Mouse (Mus musculus) retina, adult 2 months (tissue): Measurements from ENCODE around the gene Pif1.

Source experiments
- DNase-seq: peaks from one replicate; pipeline ENCODE4 v3.0.0-alpha.2; 2012; ENCODE audit warnings: low read depth, low spot score

Gene Pif1

DNA sequence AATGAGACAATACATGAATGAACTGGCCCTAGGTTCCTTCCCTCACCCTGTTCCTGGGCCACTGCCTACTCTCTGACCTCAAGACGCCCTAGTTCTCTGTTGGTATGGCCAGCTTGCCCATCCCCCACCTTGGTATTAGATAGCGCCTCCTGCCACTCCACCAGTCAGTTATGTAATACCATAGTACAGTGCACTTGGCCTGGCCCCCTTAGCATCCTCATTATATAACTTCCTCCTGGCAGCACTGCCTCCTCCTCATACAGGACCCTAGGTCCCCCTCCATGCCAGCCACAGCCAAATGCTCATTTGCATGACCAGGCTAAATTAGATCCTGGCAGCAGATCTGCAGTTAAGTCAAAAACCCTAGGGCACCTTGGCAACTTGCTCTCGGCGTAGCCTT is 25.9 kb upstream of the Pif1 start:
- no peak for DNase-seq

DNA sequence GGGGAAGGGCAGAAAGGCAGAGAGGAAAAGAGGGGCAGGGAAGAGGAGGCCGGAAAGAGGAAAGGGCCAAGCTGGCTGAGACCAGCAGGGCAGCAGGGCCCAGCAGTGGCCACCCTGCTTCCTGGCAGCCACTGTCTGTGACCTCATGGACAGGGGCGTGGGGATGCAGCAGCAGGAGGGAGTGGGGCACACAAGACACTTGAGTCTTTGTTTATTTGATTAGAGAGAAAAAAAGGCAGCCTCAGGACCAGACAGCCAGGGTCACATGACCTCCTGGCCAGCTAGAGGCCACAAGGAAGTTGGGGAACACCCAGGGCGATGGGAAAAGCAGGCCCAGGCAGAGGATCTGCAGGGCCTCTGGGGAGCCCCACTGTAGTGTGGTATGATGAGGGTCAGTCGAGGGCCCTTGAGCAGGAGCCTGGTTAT is 24.9 kb upstream of the Pif1 start:
- no peak for DNase-seq

DNA sequence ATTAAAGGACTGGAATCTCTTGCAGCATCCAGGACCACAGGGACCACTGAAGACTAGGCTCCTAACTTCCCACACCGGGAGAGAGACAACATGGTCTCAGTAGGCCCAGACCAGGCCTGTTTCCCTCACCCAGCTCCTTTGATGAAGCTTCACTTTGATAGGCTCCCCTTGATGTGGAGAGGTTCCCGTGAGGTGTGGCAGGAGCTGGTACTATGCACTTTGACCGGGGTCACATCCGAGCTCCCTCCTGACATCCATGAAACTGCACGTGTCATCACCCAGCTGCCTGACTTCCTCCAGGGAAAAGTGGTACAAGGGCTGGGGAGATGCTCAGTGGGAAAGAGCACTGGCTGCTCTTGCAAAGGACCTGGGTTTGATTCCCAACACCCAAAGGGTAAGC is 23.9 kb upstream of the Pif1 start:
- DNase-seq = no peak

DNA sequence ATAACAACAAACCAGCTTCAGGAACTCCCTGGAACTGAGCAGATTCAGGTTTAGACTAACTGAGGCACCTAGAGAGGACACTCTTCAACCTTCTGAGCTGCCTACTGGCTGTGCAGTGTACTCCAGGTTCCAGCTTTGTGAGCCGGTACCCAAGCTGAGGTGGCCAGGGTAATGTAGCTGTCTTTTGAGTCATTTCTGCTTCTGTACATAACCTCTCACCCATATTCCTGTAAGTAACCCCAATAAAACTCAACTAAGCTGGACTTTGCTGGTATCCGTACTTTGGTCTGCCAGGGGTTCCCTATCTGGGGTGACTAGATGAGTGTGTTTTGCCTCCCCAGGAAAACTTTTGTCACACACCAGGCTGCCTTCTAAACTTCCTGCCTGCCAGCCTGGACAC is 22.3 kb upstream of the Pif1 start:
- DNase-seq = no peak

DNA sequence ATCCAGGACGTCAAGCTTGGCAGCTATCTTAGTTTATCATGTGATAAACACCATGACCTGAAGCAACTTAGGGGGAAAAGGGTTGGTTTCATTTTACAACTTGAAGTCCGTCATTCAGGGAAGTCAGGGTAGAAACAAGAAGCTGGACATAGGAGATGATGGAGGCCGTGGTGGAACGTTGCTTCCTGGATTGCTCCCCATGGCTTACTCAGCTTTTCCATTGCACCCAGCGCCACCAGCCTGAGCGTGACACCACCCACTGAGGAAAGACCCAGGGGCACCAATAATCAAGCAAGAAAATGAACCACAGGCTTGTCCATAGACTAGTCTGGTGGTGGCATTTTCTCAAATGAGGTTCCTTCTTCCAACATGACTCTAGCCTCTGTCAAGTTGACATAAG is 18.2 kb upstream of the Pif1 start:
- no peak for DNase-seq

DNA sequence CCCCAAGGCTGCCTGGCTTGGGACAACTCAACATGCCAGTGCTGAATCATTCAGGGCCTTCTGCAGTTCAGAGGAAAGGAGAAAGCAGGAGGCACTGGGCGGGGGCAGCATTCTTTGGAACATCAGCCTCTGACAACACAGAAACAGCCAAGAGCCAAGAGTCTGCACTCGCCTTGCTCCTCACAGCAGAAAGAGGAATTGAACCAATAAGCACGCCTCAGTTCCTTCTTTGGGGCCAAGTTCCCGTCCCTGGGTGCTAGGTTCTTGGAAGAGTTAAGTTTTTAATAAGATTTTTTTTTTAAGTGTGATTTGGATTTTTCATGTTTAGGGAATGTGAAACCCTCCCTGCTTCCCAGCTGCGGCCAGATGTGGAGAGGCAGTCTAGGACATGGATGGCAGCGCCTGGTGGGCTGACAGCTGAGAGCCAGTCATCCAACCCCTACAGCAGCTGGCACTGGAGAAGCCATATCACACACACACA is 17.4 kb upstream of the Pif1 start:
- DNase-seq = no peak

DNA sequence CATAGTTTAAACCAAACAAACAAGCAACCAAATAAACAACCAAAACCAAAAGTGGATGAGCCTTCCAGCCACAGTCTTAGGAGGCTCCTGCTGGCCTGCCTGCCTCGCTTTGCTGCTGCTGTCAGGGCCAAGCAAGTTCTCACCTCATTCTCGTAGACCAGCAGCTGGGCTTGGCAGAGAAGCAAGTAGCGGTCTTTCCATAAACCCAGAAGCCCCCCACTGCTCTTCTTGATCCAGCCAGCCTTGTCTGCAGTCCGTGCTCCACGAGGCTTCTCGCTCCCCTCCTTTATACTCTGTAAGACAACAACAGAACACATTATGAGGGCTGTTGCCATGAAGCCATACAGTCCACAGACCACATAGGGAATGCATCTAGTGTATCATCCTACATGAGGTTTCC is 14.1 kb upstream of the Pif1 start:
- no peak for DNase-seq

DNA sequence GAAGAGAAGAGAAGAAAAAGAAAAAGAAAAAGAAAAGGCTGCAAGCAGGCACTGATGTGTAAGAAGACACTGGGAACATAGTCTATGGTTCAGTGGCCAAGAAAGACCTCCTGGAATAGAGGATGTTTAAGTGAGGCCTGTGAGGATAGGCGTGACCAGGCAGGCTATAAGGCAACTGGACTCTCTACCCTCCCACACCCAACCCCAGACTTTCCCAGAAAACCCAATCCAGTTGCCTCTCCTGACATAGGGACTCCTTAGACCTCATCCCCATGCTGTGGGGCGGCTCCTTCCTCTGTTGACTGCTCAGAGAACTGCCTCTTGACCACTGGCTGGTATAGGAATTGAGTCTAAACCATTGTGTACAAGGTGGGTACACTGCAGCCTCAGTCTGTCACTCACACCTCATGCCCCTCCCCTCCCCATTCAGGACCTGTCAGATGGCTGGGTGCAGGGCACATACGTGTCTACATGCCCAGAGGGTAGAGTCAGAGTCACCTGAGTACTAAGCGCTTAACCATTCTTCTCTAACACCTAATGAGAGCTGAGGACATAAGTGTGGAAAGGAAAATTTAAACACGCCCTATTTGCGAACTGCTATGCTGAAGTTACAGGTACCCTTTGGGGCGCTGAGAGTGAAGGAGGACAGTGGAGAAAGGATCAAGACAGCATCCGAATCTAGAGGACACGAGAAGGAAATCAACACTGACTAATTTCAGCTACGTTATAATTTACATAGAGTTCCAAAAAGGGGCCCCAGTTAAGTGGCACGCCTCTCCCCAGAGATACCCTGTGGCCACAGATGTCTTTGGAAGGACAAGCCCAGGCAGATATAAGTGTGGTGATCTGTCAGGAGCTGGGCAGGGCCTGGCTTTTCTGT is 12.2 kb upstream of the Pif1 start:
- no peak for DNase-seq

DNA sequence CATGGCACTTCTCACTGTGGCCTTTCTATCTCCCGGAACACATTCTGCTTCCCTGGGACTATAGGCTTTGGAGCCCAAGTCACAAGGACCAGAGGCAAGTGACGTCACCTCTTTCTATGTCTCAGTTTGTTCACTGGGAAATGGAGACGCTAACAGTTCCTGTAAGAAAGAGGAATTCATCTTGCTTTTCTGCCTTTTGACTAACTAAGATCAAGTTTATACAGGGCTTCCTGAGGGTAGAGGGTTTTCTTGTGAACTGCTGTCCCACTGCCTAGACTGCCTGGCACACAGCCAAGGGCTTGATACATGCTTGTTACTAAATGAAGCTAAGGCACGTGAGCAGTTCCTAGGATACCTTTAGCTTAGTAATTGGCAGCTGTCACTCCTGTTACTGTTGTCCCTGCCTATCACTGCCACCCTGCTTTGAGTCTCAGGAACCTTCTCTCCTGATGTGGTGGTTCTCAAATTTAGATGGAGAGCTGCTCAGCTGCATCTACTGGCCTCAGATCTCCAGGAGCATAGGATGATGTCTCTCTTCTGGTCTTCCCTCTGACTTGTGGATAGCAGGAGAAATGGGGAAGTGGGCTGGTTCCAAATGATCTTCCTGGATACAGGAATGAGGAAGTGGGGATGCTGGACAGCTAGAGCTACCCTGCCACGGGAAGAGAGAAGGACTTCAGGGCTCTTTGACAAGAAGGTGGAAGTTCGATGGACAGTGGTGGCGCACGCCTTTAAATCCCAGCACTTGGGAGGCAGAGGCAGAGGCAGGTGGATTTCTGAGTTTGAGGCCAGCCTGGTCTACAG is 11.4 kb upstream of the Pif1 start:
- no peak for DNase-seq

DNA sequence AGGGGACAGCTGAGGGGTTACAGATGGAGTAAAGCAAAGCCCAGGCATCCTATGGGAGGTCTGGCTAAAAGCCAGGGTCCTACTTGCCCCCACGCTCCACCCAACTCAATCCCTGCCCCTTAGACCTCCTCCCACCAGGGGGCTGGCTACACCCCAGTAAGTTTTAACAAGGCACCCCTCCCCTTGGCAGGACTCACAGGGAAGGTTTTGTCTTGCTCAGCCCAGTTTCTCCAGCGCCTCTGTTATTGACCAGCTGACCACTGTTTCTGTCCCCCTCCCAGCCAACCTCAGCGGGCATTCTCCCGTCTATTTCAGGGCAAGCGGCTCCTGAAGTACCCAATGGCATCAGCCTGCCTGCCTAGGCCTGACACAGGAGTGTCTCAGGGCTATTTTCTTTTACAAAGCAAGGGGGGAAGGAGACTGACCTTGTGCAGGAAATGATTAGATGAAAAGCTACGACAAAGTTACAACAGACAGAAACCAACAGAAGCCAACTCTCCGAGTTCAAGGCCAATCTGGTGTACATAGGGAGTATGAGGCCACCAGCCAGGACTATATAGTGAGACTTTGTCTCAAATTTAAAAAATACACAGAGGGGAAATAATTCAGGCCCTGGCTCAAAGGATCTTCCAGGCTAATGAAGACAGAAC is 10.0 kb upstream of the Pif1 start:
- no peak for DNase-seq

DNA sequence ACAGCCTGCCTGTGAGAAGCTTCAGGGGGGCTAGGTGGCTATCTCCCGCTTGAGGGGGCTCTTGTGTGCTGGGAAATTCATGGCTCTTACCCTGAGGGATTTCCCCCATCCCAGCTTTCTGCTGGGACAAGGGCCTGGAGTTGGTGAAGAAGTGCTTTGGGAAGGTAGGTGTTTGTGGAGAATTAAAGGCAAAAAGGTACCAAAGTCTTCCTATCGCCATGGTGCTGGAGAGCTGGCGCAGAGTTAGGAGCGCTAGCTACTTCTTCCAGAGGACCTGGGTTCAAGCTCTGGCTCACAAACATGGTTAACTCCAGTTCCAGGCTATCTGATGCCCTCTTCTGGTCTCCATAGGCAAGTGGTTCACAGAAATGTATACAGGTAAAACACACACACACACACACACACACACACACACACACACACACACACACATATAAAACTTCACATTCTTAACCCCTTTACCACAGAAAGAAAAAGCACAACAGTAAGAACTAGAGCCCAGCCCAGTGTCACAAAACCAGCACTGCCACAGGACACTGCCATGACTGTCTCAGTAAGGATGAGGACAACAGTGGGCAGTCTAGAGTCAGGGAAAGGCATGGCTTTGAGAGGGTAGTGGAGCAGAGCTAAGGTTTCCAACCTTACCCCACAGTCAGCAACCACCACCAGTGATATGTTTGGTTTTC is 9.3 kb upstream of the Pif1 start:
- no peak for DNase-seq

DNA sequence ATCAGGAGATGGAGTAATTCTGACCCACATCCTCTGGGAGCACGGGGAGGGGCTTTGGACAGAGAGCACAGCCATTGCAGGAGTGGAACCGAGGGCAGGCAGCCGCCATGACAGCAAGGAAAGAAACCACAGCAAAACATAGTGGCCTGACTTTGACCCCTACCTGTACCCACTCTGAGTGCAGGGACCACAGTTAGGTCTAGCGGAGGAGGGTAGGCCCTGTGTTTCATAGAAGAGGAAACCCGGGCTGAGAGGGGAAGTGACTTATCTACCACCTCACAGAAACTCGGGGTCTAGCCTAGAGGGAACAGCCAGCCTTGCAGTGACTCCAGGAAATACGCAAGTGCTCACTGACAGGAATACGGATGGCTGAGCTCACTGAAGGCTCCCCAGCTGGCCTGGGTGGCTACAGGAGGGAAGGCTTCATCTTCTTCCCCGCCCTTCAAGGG is 8.1 kb upstream of the Pif1 start:
- DNase-seq = no peak

DNA sequence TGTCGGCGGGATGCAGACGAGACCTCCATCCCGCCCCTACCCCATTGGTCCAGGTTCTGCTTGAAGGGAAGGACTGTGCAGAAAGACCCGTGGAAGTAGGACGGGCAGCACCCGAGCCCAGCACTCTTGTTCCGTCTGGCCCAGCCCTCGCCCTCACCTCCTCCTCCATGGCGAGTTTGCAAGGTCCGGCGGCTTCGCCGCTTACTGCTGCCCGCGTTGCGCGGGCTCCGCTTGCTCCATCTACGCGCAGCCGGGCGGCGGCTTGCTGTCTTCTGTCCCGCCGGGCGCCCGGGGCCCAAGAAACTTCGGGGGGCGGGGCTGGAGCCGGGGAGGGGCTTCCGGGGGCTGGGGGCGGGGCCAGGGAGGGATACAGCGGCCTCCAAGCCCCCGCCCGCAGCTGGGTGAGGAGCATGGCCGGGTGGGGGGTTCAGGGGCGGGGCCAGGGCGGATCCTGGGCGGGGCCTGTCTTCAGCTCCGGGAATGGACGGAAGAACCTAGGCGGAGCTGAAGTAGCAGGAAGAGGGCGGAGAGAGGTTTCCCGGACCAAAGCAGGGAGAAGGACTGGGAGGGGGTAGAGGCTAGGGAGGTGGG is 7.1 kb upstream of the Pif1 start, which contains the start of gene Plekho2:
Gene Plekho2 (minus strand): TSS at position 260 of the 591 bp plus-strand sequence.
- peak; percentile 69 for DNase-seq

DNA sequence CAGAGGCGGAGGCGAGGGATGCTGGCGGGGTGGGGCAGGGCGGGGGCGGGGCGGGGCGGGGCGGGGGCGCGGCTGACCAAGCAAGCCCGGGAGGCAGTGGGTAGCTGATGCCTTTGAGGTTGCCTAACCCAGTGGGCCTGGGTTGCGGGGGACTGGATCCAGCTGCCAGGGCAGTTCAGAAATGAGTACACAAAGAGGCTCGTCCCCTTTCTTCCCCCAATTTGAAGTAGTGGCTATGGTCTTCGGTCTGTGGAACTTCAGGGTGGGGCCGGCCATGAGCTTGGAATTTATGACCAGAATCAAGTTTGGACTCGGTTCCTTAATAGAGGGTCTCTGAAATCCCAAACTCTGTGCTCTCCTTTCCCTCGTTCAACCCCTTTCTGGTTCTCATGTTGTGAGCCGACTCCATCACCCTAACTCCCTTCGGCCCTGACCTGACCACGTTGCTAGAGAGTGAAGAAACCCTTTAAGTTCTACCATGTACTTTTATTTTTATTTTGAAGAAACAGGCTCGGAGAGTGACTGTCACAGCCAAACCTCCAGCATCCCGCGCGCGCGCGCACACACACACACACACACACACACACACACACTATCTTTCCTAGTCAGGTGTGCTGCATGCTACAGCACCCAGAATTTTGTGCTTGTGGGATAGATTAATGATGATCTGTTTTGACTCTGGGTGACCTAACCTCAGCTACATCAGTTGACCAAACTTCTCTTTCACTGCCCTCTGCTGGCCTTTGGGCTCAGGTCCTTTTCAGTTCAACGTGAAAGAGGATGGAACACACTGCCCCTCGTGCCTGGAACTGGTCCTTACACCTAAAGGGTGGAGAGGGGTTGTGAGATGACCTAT is 6.3 kb upstream of the Pif1 start:
- DNase-seq = peak; percentile 66

DNA sequence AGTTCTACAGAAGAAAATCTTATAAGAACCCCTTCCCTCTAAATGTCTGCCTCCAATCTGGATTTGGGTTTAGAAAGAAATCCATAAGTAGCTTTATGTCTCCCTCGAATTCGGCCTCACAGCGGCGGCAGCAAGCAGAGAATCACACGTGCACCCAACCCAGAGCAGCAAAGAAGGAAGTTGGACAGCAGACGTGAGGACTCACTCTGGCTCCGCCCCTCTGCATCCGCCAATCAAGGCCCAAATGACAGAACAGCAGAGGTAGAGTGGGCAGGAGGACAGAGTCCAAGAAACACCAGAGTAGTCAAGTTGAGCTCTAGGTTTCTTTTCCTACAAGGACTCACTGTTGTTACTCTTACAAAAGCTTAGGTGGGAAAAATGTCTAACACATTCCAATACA is 3.9 kb upstream of the Pif1 start:
- no peak for DNase-seq

DNA sequence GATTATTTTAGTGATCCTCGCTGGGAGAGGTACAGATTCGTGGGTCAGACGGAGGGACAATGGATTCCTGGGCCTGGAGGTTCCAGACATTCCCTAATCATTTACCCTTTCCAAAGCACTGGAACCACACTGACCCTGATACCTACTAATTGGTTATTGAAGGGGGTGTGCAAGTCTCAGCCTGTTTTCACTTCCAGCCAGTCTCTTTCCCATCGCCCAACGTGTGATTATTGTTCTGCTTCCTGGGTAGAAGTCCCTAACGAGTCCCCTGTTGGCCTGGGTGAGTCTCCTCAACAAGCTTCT is 261 bp downstream of the Pif1 start:
- DNase-seq = no peak

DNA sequence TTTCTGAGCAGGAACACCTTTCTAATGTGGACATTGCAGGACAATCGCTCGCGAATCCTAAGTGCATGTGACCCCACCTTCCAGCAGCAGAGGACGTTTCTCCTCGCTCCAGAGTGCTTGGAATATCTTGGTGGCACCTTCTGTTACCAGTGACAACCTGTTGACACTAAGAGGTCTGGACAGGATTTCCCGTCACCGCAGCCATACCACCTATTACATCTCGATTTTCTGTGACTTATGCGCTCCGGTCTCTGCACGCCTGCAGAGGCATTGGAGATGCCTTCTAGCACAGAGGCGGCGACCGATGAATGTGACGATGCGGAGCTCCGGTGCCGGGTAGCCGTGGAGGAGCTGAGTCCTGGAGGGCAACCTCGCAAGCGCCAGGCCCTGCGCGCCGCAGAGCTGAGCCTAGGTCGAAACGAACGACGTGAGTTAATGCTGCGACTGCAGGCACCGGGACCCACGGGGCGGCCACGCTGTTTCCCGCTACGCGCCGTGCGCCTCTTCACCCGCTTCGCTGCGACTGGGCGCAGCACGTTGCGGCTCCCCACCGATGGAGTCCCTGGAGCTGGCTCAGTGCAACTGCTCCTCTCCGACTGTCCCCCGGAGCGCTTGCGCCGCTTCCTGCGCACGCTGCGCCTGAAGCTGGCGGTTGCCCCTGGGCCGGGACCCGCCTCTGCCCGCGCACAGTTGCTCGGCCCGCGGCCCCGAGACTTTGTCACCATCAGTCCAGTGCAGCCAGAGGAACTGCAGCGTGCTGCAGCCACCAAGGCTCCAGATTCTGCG is 806 bp downstream of the Pif1 start:
- no peak for DNase-seq

DNA sequence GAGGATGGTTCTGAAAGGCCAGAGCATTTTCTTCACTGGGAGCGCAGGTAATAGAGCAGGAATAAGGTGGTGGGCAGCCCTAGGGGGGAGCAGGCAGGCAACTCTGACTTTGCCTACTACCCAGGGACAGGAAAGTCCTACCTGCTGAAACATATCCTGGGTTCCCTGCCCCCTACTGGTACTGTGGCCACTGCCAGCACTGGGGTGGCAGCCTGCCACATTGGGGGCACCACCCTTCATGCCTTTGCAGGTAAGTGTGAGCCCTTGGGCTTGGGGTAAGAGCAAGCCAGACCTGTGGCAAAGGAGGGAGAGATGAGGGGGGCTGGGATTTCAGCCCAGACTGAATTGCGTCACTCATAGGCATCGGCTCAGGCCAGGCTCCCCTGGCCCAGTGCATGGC is 2.1 kb downstream of the Pif1 start:
- no peak for DNase-seq

DNA sequence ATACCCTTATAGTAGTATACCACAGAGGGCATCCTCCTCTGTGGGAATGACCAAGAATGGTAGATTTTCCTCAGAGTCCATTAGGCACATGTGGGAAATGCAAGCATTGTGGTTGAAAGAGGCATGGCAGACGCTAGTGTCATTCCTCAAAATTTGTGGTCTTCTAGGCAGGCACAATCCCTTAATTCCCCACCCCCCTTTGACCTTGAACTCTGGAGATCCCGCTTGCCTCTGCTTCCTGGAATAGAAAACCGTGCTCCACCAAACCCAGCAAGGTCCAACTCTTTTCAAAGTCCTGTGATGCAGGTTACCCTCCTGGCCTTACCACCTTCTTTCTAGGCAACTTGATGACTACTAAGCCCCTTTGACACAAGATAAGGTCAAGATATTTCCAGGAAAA is 5.8 kb downstream of the Pif1 start:
- DNase-seq = no peak

DNA sequence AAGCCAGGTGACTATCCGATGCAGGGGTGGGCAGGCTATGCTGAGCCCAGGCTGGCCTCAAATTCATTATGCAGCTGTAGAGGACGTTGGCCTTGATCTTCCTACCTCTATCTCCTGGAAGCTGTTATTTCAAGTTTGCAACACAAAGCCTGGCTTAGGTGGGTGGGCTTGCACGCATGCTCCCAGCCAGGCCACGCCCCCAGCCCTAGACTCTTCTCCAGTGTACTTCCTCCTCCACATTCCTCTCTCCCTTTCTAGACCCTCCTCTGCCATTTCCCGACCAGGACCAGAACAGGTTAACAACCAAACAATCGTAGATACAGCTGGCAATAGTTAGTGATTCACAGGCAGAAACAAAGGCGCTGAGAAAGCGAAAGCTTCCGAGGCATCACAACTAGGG is 6.6 kb downstream of the Pif1 start:
- DNase-seq = no peak
